23 mouse cellular contexts compared by ENCODE assay signal in genomic region chr7:141344787-141345186, GRCm38 (mm10). TPM values are rescaled to one million over a fixed set of nuclear protein-coding genes. Genes with fewer than 3 reads are reported as not detected.
DNase-seq lines count a peak whose midpoint lies in the region; ATAC-seq and TF ChIP-seq lines count a peak whose summit lies in the region.
"Had no signal": no experiment of that assay in that cellular context is flagged by ENCODE, and none has a peak within 500 bp of the region (broad histone marks: within the 10 kb centered on the region; RNA-seq: fewer than 3 reads in every experiment).

No protein-coding gene starts in this region.

- peak; percentile 92 for ATAC-seq in inflammation-experienced regulatory T-cells, adult 6 months
- ATAC-seq in kidney, embryonic 16.5 days (ENCODE audit: low FRiP score, low TSS enrichment): no peak
- ATAC-seq: forebrain, embryonic 13.5 days; forebrain, postnatal 0 days had no signal

- TF ChIP-seq POLR2A in lung, adult 2 months (IDR thresholded peaks at IDR 0.05; ENCODE audit: borderline replicate concordance, extremely low read depth, low read depth, low read length): no peak

- H3K9me3 ChIP-seq in kidney, embryonic 16.5 days (ENCODE audit: low read length): no peaks in the 10 kb centered on the region
- H3K9me3 ChIP-seq: embryonic facial prominence, embryonic 10.5 days; forebrain, embryonic 13.5 days; G1E; heart, embryonic 15.5 days; hindbrain, embryonic 10.5 days had no signal

- TF ChIP-seq CTCF in lung, adult 2 months (IDR thresholded peaks at IDR 0.05; ENCODE audit: insufficient read depth, low read length): no peak

- H3K27ac ChIP-seq in kidney, embryonic 16.5 days (ENCODE audit: low read length): no peak overlapping the region
- H3K27ac ChIP-seq: embryonic facial prominence, embryonic 10.5 days; forebrain, embryonic 13.5 days; heart, adult 2 months; heart, embryonic 15.5 days; hindbrain, embryonic 10.5 days; hindbrain, embryonic 14.5 days had no signal

- no peak overlapping the region for H3K4me2 ChIP-seq in kidney, embryonic 16.5 days (replicated peaks; ENCODE audit: low read depth, low read length)
- H3K4me2 ChIP-seq: forebrain, embryonic 13.5 days; heart, embryonic 11.5 days; heart, embryonic 15.5 days; hindbrain, embryonic 14.5 days had no signal

- WGBS in lung, adult 2 months: 79% methylated on average over 5 of the region's 5 CpGs
- 84% methylated on average over 5 of the region's 5 CpGs for WGBS in kidney, embryonic 16.5 days

- no peak overlapping the region for H3K9ac ChIP-seq in kidney, embryonic 16.5 days (replicated peaks; ENCODE audit: low read length)
- H3K9ac ChIP-seq: forebrain, embryonic 13.5 days; forebrain, postnatal 0 days; heart, embryonic 15.5 days; hindbrain, embryonic 14.5 days had no signal

- no peaks in the 10 kb centered on the region for H3K36me3 ChIP-seq in kidney, embryonic 16.5 days (ENCODE audit: insufficient read depth, low read length)
- H3K36me3 ChIP-seq: embryonic facial prominence, embryonic 10.5 days; G1E; heart, embryonic 15.5 days; hindbrain, embryonic 10.5 days had no signal

- H3K4me3 ChIP-seq in lung, adult 2 months (replicated peaks; ENCODE audit: extremely low read depth, low read depth, low read length): no peak overlapping the region
- H3K4me3 ChIP-seq in kidney, embryonic 16.5 days (ENCODE audit: low read length): no peak overlapping the region
- H3K4me3 ChIP-seq: embryonic facial prominence, embryonic 10.5 days; forebrain, embryonic 13.5 days; heart, adult 2 months; heart, embryonic 15.5 days; hindbrain, embryonic 10.5 days had no signal

- no peaks in the 10 kb centered on the region for H3K27me3 ChIP-seq in kidney, embryonic 16.5 days (ENCODE audit: insufficient read depth, low read length)
- H3K27me3 ChIP-seq: forebrain, embryonic 13.5 days had no signal

- no peaks in the 10 kb centered on the region for H3K4me1 ChIP-seq in lung, adult 2 months (ENCODE audit: control insufficient read depth, insufficient read depth, low read length)
- H3K4me1 ChIP-seq in kidney, embryonic 16.5 days (ENCODE audit: insufficient read depth, low read length): peaks cover 5% of the 10 kb centered on the region
- H3K4me1 ChIP-seq: forebrain, embryonic 13.5 days; heart, embryonic 15.5 days had no signal

- DNase-seq in CD4-positive, CD25-positive, alpha-beta regulatory T cell, adult 2 months (ENCODE audit: low read depth, low spot score): peak; percentile 59
- DNase-seq in T-cell, adult 2 months (ENCODE audit: low spot score): peak; percentile 71
- no peak for DNase-seq in lung, adult 2 months
- no peak for DNase-seq in heart, postnatal 36 days
- DNase-seq: adrenal gland, postnatal 14 days; B cell, adult 2 months; cerebellum, adult 11-12 months; cerebellum, adult 9-10 months; cerebellum, postnatal 36 days; forebrain, postnatal 0 days; gastrocnemius, postnatal 14 days; heart, adult 2 months; heart, postnatal 14 days had no signal

- intact Hi-C loops in heart, postnatal 36 days (cut with DNase I): no loop called here

RNA-seq across cellular contexts. Expression of gene Eps8l2, which starts 6.1 kb away (rescaled TPM):
- polyA plus RNA-seq in inflammation-experienced regulatory T-cells, adult 6 months (2017; shearing (Covaris generic)): not detected
- 112 and 143 TPM in 2 replicates for polyA plus RNA-seq in lung, adult 2 months (2012; rRNA removed)
- polyA plus RNA-seq in kidney, embryonic 16.5 days (2015; fragmentation: Nextera tagmentation; extraction: Ambion mirVana): 59.4 and 62.9 TPM in 2 replicates
- total RNA-seq in heart, postnatal 36 days (2021): 1 to 10 TPM; 3.3 to 3.7 TPM
- polyA plus RNA-seq: G1E had no signal

RNA-seq across cellular contexts. Expression of gene Tmem80, which starts 17.2 kb away (rescaled TPM):
- 10 to 100 TPM; 27.1 to 41.1 (median 39.1) TPM for polyA plus RNA-seq in inflammation-experienced regulatory T-cells, adult 6 months (2017; shearing (Covaris generic))
- polyA plus RNA-seq in lung, adult 2 months (2012; rRNA removed): 37.2 and 49.2 TPM in 2 replicates
- 49.3 and 59.8 TPM in 2 replicates for polyA plus RNA-seq in kidney, embryonic 16.5 days (2015; fragmentation: Nextera tagmentation; extraction: Ambion mirVana)
- 10 to 100 TPM; 13.5 to 14.8 TPM for total RNA-seq in heart, postnatal 36 days (2021)

RNA-seq across cellular contexts. Expression of gene Deaf1, which starts 17.3 kb away (rescaled TPM):
- 10 to 100 TPM; 17.6 to 37.9 (median 34.6) TPM for polyA plus RNA-seq in inflammation-experienced regulatory T-cells, adult 6 months (2017; shearing (Covaris generic))
- 18.6 and 22.7 TPM in 2 replicates for polyA plus RNA-seq in lung, adult 2 months (2012; rRNA removed)
- 77.4 and 87.5 TPM in 2 replicates for polyA plus RNA-seq in kidney, embryonic 16.5 days (2015; fragmentation: Nextera tagmentation; extraction: Ambion mirVana)
- total RNA-seq in heart, postnatal 36 days (2021): 10 to 100 TPM; 16.5 to 17.1 TPM

RNA-seq across cellular contexts. Expression of gene Taldo1, which starts 47.2 kb away (rescaled TPM):
- 100 to 1,000 TPM; 271 to 329 (median 303) TPM for polyA plus RNA-seq in inflammation-experienced regulatory T-cells, adult 6 months (2017; shearing (Covaris generic))
- polyA plus RNA-seq in lung, adult 2 months (2012; rRNA removed): 145 and 204 TPM in 2 replicates
- 371 and 374 TPM in 2 replicates for polyA plus RNA-seq in kidney, embryonic 16.5 days (2015; fragmentation: Nextera tagmentation; extraction: Ambion mirVana)
- 100 to 1,000 TPM; 114 to 116 TPM for total RNA-seq in heart, postnatal 36 days (2021)

RNA-seq across cellular contexts. Expression of gene Drd4, which starts 53.0 kb away (rescaled TPM):
- polyA plus RNA-seq in inflammation-experienced regulatory T-cells, adult 6 months (2017; shearing (Covaris generic)): not detected
- not detected in 2 replicates for polyA plus RNA-seq in lung, adult 2 months (2012; rRNA removed)
- 1.3 and 1.5 TPM in 2 replicates for polyA plus RNA-seq in kidney, embryonic 16.5 days (2015; fragmentation: Nextera tagmentation; extraction: Ambion mirVana)
- total RNA-seq in heart, postnatal 36 days (2021): not detected
- total RNA-seq: gastrocnemius, adult 18-20 months; heart, adult 2 months; heart, postnatal 14 days had no signal
- polyA plus RNA-seq: G1E had no signal

Comparison
In these comparisons a context has a peak if more than half of its experiments do, and no peak if none do; other contexts are left out.
1. DNase-seq: peak in CD4-positive, CD25-positive, alpha-beta regulatory T cell, adult 2 months (single experiment) and T-cell, adult 2 months (single experiment); none in lung, adult 2 months (single experiment) and heart, postnatal 36 days (0 of 2).
2. RNA of gene Eps8l2, which starts 6.1 kb away (polyA plus RNA-seq): 112 to 143 TPM in lung, adult 2 months and 59.4 to 62.9 TPM in kidney, embryonic 16.5 days; not detected in inflammation-experienced regulatory T-cells, adult 6 months; every median in the first group is over 10 times any median in the second.